Mouse (Mus musculus): Measurements from ENCODE around the gene Kcnh6. TPM values are rescaled to one million over a fixed set of nuclear protein-coding genes. Genes with fewer than 3 reads are reported as not detected.

The Kcnh6 gene
- polyA plus RNA-seq, 1 experiment: not detected

DNA sequence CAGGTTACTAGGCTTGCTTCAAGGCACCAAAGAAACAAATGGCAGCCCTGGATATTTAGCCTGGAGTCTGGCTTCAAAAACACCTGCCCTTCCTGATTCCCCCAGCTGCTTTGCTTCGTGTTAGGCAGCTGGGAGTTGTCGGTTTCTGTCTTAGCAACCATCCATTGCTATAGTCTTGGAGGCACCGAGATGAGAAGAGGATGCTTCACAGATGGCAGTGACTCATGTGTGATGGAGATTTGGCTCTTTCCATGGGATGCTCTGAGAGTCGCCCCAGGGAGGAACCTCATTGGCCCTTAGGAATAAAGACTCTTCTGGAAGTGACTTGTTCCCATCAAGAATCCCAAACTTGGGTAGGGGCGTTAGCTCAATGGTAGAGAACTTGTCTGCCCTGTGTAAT lies 8.5 kb downstream of the Kcnh6 start:
- Histone ChIP-seq H3K79me2 (ENCODE audit: control insufficient read depth, insufficient read depth) (no peaks in the 10 kb centered on the region), H3K36me3 (ENCODE audit: control insufficient read depth, insufficient read depth) (no peaks in the 10 kb centered on the region), H3K27me3 (ENCODE audit: control insufficient read depth, insufficient read depth, insufficient read length) (peaks cover 73% of the 10 kb centered on the region), H3K4me2 (ENCODE audit: low read depth) (no peak overlapping the region), H3ac (ENCODE audit: control insufficient read depth, insufficient read length) (no peak overlapping the region), H3K4me3 (no peak overlapping the region)
- no peak for TF ChIP-seq MYOG (IDR thresholded peaks at IDR 0.05; ENCODE audit: control insufficient read depth in 1 of 3, insufficient read depth in 1 of 3, insufficient read length in 2 of 3, low read depth in 2 of 3)
- no peak for TF ChIP-seq MAX (IDR thresholded peaks at IDR 0.05; ENCODE audit: low read depth)
- no peak for TF ChIP-seq TCF12 (IDR thresholded peaks at IDR 0.05; ENCODE audit: insufficient read depth, poor library complexity, severe bottlenecking)
- TF ChIP-seq REST (IDR thresholded peaks at IDR 0.05; ENCODE audit: insufficient read depth, insufficient read length): no peak
- TF ChIP-seq POLR2AphosphoS2 (IDR thresholded peaks at IDR 0.05; ENCODE audit: insufficient read length, low read depth): no peak
- no peak for TF ChIP-seq TCF3 (IDR thresholded peaks at IDR 0.05; ENCODE audit: insufficient read length, low read depth)
- no peak for TF ChIP-seq CEBPB (IDR thresholded peaks at IDR 0.05; ENCODE audit: insufficient read depth, poor library complexity, severe bottlenecking)
- TF ChIP-seq MYOD1 (IDR thresholded peaks at IDR 0.05; ENCODE audit: control insufficient read depth in 1 of 3, insufficient read length in 2 of 3, low read depth in 2 of 3): no peak
- TF ChIP-seq E2F4 (IDR thresholded peaks at IDR 0.05; ENCODE audit: insufficient read depth): no peak
- TF ChIP-seq USF1 (IDR thresholded peaks at IDR 0.05; ENCODE audit: low read depth): no peak
- no peak for TF ChIP-seq POLR2A (IDR thresholded peaks at IDR 0.05; ENCODE audit: insufficient read length, low read depth)
- TF ChIP-seq SRF (IDR thresholded peaks at IDR 0.05; ENCODE audit: control insufficient read depth, insufficient read length, low read depth): no peak

DNA sequence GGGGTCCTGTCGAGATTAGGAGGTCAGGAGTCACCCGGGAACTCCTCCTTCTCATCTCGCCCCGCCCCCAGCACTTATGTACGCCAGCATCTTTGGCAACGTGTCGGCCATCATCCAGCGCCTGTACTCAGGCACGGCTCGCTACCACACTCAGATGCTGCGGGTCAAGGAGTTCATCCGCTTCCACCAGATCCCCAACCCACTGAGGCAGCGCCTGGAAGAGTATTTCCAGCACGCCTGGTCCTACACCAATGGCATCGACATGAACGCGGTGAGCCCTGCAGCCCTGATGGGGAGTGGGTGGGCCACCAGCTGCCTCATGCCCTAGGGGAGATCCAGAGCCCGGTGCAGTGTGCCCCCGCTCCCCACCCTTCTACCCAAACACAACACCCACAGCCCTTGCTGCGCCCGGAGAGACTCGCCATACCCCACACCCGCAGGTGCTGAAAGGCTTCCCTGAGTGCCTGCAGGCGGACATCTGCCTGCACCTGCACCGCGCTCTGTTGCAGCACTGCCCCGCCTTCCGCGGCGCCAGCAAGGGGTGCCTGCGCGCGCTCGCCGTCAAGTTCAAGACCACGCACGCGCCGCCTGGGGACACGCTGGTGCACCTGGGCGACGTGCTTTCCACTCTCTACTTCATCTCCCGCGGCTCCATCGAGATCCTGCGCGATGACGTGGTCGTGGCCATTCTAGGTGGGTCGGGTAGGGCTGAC lies 12.3 kb downstream of the Kcnh6 start:
- no peak overlapping the region for H3K4me2 ChIP-seq (ENCODE audit: low read depth)
- H3ac ChIP-seq (ENCODE audit: control insufficient read depth, insufficient read length): no peak overlapping the region
- TF ChIP-seq MYOG (IDR thresholded peaks at IDR 0.05; ENCODE audit: control insufficient read depth in 1 of 3, insufficient read depth in 1 of 3, insufficient read length in 2 of 3, low read depth in 2 of 3) (no peak), MAX (IDR thresholded peaks at IDR 0.05; ENCODE audit: low read depth) (no peak), TCF3 (IDR thresholded peaks at IDR 0.05; ENCODE audit: insufficient read length, low read depth) (no peak), E2F4 (IDR thresholded peaks at IDR 0.05; ENCODE audit: insufficient read depth) (no peak), SRF (IDR thresholded peaks at IDR 0.05; ENCODE audit: control insufficient read depth, insufficient read length, low read depth) (no peak), MYOD1 (IDR thresholded peaks at IDR 0.05; ENCODE audit: control insufficient read depth in 1 of 3, insufficient read length in 2 of 3, low read depth in 2 of 3) (no peak), TCF12 (IDR thresholded peaks at IDR 0.05; ENCODE audit: insufficient read depth, poor library complexity, severe bottlenecking) (no peak), REST (IDR thresholded peaks at IDR 0.05; ENCODE audit: insufficient read depth, insufficient read length) (no peak), CEBPB (IDR thresholded peaks at IDR 0.05; ENCODE audit: insufficient read depth, poor library complexity, severe bottlenecking) (no peak)
- H3K4me3 ChIP-seq: no peak overlapping the region
- no peaks in the 10 kb centered on the region for H3K79me2 ChIP-seq (ENCODE audit: control insufficient read depth, insufficient read depth)
- H3K36me3 ChIP-seq (ENCODE audit: control insufficient read depth, insufficient read depth): no peaks in the 10 kb centered on the region
- H3K27me3 ChIP-seq (ENCODE audit: control insufficient read depth, insufficient read depth, insufficient read length): peaks cover 82% of the 10 kb centered on the region

- Histone ChIP-seq H3K4me2 (ENCODE audit: low read depth) (no peak overlapping the region), H3ac (ENCODE audit: control insufficient read depth, insufficient read length) (no peak overlapping the region), H3K4me3 (no peak overlapping the region), H3K36me3 (ENCODE audit: control insufficient read depth, insufficient read depth) (no peaks in the 10 kb centered on the region), H3K27me3 (ENCODE audit: control insufficient read depth, insufficient read depth, insufficient read length) (peaks cover 47% of the 10 kb centered on the region), H3K79me2 (ENCODE audit: control insufficient read depth, insufficient read depth) (no peaks in the 10 kb centered on the region)
- TF ChIP-seq CEBPB (IDR thresholded peaks at IDR 0.05; ENCODE audit: insufficient read depth, poor library complexity, severe bottlenecking) (no peak), MAX (IDR thresholded peaks at IDR 0.05; ENCODE audit: low read depth) (no peak), REST (IDR thresholded peaks at IDR 0.05; ENCODE audit: insufficient read depth, insufficient read length) (no peak), MYOD1 (IDR thresholded peaks at IDR 0.05; ENCODE audit: control insufficient read depth in 1 of 3, insufficient read length in 2 of 3, low read depth in 2 of 3) (no peak), POLR2AphosphoS2 (IDR thresholded peaks at IDR 0.05; ENCODE audit: insufficient read length, low read depth) (no peak), POLR2A (IDR thresholded peaks at IDR 0.05; ENCODE audit: insufficient read length, low read depth) (no peak), TCF3 (IDR thresholded peaks at IDR 0.05; ENCODE audit: insufficient read length, low read depth) (no peak), E2F4 (IDR thresholded peaks at IDR 0.05; ENCODE audit: insufficient read depth) (no peak), MYOG (IDR thresholded peaks at IDR 0.05; ENCODE audit: control insufficient read depth in 1 of 3, insufficient read depth in 1 of 3, insufficient read length in 2 of 3, low read depth in 2 of 3) (no peak), SRF (IDR thresholded peaks at IDR 0.05; ENCODE audit: control insufficient read depth, insufficient read length, low read depth) (no peak), USF1 (IDR thresholded peaks at IDR 0.05; ENCODE audit: low read depth) (no peak), TCF12 (IDR thresholded peaks at IDR 0.05; ENCODE audit: insufficient read depth, poor library complexity, severe bottlenecking) (no peak)
These were observed 17.9 kb downstream of the Kcnh6 start for GRCm38 (mm10) chr11:106025774-106026173.

GRCm38 (mm10) chr11:106026465-106027151 lies 18.7 kb downstream of the Kcnh6 start:
- no peak overlapping the region for H3ac ChIP-seq (ENCODE audit: control insufficient read depth, insufficient read length)
- H3K27me3 ChIP-seq (ENCODE audit: control insufficient read depth, insufficient read depth, insufficient read length): peaks cover 39% of the 10 kb centered on the region
- no peaks in the 10 kb centered on the region for H3K79me2 ChIP-seq (ENCODE audit: control insufficient read depth, insufficient read depth)
- H3K36me3 ChIP-seq (ENCODE audit: control insufficient read depth, insufficient read depth): no peaks in the 10 kb centered on the region
- H3K4me3 ChIP-seq: no peak overlapping the region
- H3K4me2 ChIP-seq (ENCODE audit: low read depth): no peak overlapping the region
- peak in 1 of 3 experiments; percentile 59 for TF ChIP-seq MYOG (IDR thresholded peaks at IDR 0.05; ENCODE audit: control insufficient read depth in 1 of 3, insufficient read depth in 1 of 3, insufficient read length in 2 of 3, low read depth in 2 of 3)
- no peak for TF ChIP-seq USF1 (IDR thresholded peaks at IDR 0.05; ENCODE audit: low read depth)
- TF ChIP-seq MYOD1 (IDR thresholded peaks at IDR 0.05; ENCODE audit: control insufficient read depth in 1 of 3, insufficient read length in 2 of 3, low read depth in 2 of 3): peak in 1 of 3 experiments; percentile 61

Data from myocyte (in vitro differentiated cells).